Mouse (Mus musculus): ENCODE data around the gene Dcakd.

Gene Dcakd

DNA sequence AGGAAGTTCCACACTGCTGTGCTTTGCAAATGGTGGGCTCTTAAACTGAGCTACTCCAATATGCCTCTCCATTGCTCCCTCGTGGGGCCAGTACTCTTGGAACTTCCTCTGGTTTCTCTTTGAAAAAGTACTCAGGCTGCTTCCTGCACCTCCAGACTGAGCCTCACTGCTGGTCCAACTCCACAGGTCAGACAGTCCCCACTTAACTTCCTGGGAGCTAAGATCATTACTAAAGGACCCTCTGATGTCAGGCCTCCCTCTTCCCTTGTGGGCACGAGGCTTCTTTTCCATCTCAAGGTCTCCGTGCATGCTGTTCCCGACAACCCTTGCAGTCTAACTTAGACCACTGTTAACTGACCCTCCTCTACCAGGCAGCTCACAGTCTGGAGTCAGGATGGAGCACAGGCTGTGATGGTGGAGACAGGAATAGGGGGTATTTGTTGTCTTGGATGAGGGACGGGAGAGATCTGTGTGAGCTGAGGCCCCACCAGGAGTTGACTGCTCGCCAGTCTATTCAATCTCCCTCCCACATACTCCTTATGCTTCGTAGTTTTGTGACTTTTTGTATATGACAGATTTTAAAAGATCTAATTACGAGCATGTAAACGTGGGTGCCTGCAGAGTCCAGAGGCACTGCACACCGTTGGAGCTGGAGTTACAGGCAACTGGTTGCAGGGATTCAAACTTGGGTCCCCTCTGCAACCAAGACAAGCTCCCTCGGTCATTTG is 22.7 kb downstream of the Dcakd start:
- peak; percentile 94 for DNase-seq

DNA sequence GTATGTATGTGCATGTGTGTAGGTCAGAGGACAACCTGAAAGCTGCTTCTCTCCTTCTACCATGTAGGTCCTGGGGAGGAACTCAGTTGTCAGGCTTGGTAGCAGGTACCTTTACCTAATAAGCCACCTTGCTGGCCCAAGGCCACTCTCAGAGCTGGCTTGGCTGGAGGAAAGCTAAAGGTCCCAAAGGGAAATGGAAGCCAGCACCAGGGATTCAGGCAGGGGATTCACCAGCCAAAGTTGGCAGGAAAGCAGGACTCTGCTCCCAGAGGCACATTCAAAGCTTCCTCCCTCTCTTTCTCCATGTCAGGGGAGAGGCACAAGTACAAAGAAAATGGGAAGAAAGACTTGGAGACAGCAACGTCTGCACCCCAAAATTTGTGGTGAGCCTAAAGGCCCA is 23.3 kb downstream of the Dcakd start:
- DNase-seq = peak; percentile 93

DNA sequence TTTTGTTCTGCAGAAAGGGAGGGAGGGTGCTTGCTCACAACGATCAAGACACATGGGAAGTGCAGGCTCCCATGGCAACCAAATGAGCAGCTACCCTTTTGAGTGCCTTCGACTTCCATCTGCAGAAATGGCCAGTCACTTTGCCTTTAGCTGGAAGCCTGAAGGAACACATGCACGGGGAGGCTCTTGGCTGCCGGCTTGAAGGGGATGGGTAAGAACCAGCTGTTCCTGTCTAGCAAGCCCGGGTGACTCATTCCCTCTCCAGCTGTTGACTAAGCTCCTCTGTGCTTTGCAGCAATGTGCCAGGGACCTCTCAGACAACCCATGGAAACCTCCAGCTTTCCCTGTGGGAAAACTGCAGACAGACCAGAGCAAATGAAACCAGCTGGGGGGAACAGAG is 24.9 kb downstream of the Dcakd start:
- peak; percentile 99 for DNase-seq

DNA sequence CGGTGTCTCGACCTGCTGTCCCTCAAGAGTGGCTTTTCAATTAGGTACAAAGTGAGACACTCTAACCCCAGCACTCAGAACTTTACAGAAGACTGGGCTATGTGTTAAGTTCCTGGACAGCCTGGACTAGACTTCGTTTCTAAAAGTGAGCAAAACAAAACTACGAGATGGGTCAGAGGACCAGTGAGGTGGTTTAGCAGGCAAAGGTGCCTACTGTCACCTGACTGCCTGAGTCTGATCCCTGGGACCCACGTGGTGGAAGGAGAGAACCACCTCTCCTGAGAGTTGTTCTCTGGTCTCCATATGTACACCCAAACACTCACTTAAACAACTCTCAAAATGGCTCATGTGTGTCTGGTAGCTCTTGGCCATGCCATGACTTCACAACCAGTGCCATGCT is 27.1 kb downstream of the Dcakd start:
- DNase-seq = peak; percentile 86

DNA sequence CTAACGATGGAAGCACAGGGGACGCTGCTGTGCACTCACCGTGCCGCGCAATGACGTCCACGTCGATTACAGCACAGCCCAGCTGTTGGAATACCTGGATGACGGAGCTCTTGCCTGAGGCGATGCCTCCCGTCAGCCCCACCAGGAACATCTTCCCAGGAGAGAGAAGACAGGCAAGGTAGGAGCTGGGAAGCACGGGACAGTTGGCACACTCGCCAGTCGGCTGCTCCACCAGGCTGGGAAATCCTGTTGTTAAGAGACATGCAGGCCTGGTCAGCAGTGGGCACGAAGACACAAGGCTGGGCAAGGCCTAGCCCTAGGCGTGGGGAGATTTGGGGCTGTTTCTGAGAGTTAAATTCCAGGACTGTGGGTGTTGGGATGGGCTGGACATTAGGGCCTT is 28.0 kb downstream of the Dcakd start:
- peak; percentile 90 for DNase-seq

DNA sequence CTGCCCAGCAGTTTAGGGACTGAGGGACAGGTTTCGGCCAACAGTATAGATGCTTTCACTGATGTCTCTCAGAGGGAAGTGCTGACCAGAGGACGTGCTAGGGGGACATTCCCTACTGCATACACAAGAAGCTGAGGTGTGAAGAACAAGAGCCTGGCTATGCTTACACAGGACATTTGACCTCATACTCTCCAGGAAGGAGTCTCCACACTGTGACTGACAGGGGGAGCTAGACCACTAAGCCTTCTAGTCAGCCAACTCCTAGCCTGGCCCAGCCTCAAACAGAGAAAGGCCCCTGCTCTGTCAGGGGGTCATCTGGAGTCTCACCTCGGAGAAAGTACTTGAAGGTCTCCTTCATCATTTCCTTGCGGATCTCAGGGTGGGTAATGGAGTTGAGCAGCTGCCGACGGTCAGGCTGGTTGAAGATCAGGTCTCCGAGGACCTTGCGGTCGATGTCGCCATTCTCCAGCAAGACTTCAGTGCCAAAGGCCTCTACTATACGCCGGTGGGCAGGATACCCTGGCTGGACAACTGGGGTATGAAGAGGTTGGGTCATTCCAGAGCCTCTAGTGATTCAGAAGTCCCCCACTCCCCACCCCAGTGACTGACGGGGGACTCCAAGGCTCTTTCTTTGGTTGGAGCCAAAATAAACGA is 28.7 kb downstream of the Dcakd start:
- peak; percentile 91 for DNase-seq

DNA sequence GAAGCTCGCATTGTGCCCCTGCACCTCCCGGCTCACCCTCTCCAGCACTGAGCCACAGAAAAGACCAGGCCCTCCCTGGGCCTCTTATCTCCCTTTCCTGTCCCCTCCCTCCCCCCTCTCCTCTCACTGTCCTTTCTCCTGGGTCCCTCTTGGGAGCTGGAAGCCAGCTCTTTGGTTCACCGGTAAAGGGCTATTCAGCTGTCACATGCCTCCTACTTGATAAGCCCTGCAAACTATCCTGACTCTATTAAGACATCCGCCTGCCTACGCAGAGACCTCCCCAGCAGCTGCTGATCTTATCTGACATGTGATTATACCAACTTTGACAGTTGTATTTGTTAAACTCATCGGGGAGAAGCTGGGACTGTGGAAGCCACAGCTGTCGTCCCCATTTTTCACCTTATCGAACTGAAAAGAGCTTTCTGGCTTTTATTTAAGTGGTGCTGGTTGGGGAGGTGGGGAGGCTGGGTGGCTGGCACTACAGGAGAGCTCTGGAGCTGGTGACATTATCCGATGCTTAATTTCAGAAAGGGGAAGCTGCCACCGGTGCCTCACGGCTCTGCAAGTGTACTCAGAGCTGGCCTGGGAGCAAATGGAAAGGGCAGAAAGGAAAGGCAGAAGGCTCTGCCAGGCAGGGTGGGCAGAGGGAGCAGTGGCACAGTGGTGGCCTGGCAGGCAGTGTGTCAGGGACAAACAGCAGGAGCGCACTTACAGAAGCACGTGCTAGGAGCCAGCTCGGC is 29.4 kb downstream of the Dcakd start:
- DNase-seq = peak; percentile 97

DNA sequence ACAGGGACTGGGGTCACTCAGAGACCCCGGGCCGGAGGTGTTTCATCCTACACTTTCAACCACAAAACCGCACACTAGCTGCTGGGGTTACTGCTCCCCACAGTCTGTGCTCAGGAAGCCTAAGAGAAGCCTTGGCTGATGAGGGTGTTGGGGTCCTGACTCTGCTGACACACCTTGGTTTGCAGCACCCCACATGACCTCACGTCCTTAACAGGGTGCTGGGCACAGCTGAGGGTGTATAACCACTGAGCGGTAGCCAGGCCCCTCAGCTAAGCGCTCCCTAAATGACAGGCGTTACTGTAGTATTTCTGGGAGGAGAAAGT is 29.9 kb downstream of the Dcakd start:
- DNase-seq = no peak

DNA sequence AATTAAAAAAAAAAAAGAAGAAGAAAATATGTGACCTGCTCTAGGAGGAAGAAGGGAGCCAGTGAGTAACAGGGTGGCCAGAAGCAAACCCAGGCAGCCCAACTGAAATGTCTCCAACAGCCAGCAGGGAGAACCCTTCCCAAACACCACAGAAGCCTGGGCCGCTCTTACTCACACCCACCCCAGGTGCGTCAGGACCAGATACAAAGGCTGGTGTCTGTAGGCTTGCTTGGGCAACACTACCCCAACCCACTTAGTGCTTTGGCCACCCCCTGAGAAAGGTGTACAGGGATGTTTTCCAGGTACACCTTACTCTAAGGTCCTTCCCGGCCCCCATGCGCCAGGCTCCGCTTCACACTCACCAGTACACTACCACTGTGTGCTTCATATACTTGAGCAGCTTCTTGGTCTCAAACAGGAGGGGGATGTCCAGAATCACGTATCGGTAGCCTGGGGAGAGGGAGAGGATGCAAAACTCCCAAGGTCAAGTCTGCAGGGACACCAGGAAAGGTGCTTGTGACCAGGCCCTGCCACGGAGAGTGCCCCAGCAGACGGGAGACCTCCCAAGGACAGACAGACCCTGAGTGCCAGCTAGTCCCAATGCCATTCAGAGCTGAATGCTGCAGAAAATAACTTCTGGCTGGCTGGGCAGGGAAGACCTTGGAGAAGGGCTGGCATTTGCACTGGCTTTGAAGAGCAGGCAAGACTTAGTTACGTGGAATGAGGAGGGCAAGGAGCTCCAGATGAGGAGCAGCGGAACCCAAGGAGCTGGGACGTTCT is 31.0 kb downstream of the Dcakd start:
- DNase-seq = peak; percentile 96

DNA sequence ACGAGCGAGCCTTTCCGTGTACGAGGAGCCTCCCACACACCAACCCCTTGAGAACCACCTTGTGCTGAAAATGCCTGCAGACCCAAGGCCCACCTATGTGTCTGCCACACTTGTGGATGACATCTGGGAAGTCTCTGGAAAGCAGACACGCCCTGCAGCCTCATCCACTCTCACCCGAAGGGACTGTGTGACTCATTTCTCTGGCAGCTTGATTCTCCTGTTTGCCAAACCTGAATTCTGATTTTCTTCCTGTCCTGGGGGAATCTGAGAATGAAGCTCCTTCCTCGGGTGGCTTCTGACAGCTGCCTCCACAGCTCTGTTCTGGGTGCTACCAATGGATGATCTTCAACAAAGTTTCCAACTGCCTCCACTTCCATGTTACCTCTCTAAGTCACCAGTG is 31.7 kb downstream of the Dcakd start:
- peak; percentile 96 for DNase-seq

DNA sequence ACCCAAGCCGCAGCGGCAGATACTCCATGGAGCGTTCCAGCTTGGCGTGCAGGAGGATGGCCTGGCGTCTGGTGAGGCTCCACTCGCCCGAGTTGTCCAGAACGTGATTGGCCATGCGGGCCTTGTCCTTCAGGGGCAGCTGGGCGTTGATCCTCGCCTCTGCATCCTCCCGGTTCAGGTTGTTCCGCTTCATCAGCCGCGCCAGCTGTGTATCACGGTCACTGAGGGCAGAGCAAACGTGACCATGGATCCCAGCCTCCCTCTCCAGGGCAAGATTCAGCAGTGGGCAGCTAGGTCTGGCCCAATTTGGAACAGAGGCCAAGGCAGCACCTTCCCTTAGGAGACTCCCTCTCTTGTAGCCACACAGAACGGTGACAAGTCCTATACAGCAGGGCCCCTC is 33.2 kb downstream of the Dcakd start:
- DNase-seq = peak; percentile 90

DNA sequence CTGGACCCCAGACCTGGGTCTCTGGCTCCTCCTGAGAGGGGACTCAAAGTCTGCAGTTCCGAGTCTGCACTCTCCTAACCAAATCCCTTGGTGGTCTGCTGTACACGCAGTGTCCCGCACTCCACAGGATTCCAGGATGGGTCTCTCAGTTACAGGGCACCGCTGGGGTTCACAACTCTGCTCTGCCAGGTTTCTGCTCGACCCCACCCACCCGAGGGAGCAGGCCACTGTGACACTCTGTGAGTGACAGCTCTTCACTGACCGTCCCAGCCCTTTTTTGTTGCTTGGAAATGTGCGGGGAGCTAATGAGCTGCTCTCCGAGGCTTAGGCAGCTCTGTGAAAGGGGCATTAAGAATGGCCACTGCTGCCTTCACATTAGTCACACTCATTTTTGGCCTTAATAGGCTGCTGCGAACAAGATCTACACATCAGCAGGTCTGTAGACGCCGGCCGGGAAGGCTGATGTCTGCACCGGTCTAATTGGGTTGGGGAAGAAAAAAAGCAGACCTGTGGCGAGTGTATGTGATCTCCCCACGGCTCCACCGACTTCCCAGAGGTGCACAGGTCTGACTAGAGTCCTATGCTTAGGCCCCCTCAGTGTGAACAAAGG is 34.6 kb downstream of the Dcakd start:
- DNase-seq = no peak

DNA sequence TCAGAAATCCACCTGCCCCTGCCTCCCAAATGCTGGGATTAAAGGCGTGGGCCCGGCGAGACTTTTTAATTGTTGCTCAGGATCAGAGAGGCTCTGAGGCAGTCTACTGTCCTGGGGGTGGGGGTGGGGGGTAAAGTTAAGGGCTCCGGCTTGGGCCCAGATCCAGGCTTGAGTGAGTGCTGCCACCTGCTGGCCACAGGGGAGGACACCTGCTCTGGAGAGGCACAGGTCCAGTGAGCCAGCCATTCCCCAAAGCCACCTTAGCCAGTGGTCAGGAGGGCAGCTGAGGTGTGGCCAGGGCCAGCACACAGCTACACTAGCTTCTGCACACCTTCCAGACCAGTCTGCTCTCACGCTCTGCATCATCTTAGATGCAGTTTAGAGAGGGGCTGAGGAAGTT is 35.2 kb downstream of the Dcakd start:
- peak; percentile 92 for DNase-seq

DNA sequence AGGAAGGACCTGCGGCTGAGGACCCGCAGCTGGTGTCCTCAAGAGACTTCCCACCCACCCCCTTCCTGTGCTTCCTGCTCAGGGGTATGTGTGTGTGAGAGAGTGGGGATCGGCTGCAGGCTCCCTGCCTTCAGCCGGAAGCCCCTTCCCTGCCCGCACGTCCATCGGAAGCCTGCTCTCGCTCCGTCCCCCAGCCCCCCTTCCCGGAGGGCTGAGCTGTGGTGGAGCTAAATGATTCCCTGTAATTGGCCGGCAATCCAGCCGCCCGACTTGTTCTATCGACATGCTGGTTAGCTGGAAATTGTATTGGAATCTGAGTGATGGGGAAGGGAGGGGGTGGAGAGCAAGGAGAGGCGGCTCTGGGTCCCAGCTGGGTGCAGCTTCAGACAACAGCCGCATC is 36.5 kb downstream of the Dcakd start:
- peak; percentile 86 for DNase-seq

DNA sequence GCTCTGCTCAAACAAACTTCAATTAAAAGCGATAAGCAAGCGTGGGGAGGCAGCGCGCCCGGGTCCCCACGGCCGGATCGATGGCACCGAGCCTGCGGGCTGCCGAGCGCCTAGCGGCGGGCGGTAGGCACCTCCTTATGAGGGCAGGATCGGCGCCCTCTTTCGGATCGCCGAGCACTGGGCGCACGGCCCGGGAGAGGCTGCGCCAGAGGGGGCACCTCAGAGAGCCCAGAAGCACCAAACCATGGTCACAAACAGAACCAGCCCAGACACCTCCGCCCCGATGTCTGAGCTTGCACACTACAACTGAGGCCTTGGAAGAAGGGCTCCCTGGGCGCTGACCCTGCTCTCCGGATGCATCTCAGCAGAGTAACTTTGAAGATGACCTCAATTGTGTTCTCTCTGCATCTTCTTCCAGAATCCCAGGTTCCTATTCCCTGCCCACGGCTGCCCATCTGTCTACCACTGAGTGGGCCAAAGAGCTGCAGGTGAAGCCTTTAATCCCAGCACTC is 37.9 kb downstream of the Dcakd start:
- peak; percentile 91 for DNase-seq

DNA sequence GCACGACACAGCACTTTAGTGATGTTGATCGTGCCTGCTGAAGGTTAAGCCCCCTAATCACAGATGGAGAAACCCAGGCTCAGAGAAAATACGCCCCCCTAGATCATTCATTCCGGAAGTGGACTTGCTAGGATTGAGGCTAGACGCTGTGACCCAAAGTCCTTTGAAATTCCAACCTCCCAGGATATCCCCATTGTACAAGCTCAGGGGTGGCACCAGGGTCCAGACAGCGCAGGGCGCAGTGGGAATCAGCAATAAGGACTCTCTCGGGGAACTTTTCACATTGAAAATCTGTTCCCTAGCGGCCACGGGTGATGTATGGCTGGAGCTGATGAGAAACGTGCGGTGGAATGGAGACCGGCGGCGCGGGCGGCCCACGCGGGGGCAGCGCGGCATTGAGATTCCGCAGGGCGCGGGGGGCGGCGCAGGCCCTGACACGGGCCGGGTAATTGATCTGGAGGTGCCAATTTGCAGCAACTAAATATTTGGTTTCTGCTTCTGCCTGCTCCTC is 38.4 kb downstream of the Dcakd start:
- DNase-seq = peak; percentile 86

DNA sequence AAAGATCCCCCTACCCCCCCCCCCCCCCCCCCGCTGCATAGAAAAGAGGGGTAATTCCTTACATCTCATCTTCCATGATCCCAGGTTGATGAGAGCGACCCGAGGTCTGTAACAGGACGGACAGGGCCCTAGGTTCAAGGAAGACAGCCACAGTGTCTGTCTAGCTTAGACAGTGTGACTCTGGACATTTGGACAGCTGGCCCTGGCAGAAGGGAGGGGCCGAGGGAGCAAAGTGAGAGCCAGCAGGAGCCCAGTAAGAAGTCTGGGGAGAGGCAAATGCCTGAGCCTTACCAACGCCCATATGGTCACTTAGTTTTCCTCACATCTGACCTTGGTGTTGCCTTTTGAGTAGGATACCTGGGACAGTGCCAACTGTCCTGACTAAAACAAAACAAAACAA is 43.0 kb downstream of the Dcakd start:
- peak; percentile 79 for DNase-seq

DNA sequence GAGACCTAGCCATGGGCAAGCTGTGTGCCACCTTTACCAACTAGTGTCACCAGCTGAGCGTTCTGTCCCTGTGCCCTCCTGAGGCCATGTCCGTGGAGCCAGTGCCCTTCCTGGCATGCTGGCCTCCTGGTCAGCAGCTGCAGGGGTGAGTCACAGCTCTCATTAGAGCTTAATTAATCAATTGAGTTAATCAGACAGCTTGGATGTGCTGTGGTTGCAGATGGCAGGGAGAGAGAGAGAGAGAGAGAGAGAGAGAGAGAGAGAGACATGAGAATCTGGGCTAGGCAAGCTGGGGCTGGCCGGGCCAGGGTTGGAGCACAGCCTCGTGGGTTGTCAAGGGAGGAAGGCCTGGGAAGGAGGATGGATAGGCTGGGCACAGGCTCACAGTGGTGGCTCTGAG is 43.5 kb downstream of the Dcakd start:
- no peak for DNase-seq

DNA sequence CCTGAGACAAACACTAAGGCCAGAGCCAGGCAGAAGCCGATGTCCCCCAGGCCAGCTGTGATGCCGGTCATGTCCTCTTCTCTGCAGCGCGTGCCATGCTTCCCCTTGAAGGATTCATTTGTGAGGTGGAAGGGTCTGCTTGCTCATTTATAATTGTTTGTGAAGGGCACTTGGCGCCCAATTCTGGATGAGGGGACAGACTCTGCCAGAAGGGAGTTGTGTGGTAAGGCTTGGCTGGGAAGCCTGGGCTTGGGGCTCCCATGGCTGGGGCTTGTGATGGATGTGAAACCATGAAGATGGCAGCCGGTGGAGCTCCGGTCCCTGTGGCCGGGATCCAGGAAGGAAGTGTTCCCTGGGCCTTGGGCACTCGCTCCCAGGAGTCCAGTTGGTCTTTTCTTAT is 44.0 kb downstream of the Dcakd start:
- DNase-seq = no peak

DNA sequence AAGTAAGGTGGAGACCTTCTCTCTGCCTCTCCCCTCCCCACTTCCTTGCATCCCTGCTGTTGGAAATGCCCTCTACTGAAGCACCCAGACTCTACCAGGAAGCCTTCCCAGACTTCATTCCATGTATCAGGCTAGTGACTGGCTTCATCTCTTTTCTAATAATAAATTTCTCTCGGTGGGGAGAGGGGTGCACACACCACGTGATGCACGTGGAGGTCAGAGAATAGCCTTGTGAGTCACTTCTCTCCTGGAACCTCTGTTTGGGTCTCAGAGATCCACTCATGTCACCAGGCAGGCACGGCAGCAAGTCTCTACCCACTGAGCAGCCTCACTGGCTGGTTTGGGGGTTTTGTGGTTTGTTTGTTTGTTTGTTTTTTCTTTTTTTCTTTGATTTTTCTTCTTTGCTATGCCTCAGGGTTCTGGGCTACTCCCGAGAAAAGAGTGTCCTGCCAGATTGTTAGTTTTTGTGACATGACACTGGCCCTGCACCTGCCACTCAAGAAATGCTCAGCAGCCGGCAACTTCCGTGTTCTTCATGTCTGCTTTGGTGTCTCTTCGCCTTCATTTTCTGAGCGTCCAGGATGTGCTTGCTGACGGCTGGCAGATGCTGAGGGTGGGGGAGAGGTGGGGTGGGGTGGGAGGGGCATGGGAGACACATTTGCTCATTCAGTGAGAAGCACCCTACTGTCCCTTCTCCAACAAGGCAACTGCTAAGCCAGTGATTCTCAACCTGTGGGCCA is 46.8 kb downstream of the Dcakd start:
- peak; percentile 79 for DNase-seq

DNA sequence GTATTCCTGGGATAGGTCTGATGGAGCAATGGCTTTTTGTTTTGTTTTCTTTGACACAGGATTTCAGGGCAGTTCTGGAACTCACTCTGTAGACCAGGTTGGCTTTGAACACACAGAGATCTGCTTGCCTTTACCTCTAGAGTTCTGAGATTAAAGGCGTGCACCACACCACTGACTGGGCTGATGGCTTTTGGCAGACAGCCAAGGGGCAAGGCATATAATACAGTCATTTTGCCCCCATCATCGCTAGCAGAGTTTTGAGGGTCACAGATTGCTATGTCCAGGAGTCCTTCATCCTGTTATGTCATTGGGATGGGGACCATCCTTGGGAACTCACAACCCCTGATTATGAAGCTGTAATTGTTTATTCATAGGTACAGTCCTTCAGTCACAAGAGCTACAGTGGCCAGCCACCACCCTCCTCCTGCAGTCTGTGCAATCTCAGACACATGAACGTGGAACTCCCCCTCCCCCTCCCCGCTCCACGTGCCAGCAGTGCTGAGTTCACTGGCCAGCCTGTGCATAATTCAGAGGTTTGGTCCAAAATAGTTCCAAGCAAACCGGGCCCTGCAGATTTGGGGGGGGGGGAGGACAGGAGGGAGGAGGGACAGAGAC is 50.0 kb downstream of the Dcakd start:
- DNase-seq = peak; percentile 93

All from heart, adult 11 months (tissue).